Mouse (Mus musculus) myocyte (in vitro differentiated cells): ENCODE results near the gene Anpep. TPM values are rescaled to one million over a fixed set of nuclear protein-coding genes. Genes with fewer than 3 reads are reported as not detected.

Source experiments
- H3K27me3 ChIP-seq: one replicate; pipeline ENCODE4 v1.6.1; 2011; ENCODE audit not compliant: control insufficient read depth, insufficient read depth, insufficient read length
- H3K36me3 ChIP-seq: one replicate; pipeline ENCODE4 v1.6.1; 2011; ENCODE audit not compliant: control insufficient read depth, insufficient read depth
- H3K4me2 ChIP-seq: one replicate; pipeline ENCODE4 v1.6.1; 2011; ENCODE audit warnings: low read depth, control low read depth
- H3K4me3 ChIP-seq: one replicate; pipeline ENCODE4 v1.5.1; 2011; ENCODE audit warnings: mild to moderate bottlenecking, control low read depth, moderate library complexity
- H3K79me2 ChIP-seq: one replicate; pipeline ENCODE4 v1.6.1; 2011; ENCODE audit not compliant: control insufficient read depth, insufficient read depth
- H3ac ChIP-seq: one replicate; pipeline ENCODE4 v1.6.1; 2011; ENCODE audit not compliant: control insufficient read depth, insufficient read length
- CEBPB ChIP-seq: IDR thresholded peaks from 2 replicates; pipeline ENCODE4 v1.6.1; 2011; ENCODE audit warnings: mild to moderate bottlenecking, moderate library complexity; ENCODE audit not compliant: poor library complexity, insufficient read depth, severe bottlenecking
- E2F4 ChIP-seq: IDR thresholded peaks from one replicate; pipeline ENCODE4 v1.6.1; 2011; ENCODE audit warnings: mild to moderate bottlenecking, control low read depth, moderate library complexity; ENCODE audit not compliant: insufficient read depth
- MAX ChIP-seq: IDR thresholded peaks from one replicate; pipeline ENCODE4 v1.6.1; 2011; ENCODE audit warnings: low read depth, mild to moderate bottlenecking, control low read depth
- MYOD1 ChIP-seq, 3 experiments: IDR thresholded peaks; one replicate each; pipeline ENCODE4 v1.6.1; 2011; ENCODE audit warnings: control low read depth in 2 of 3, low read depth in 2 of 3, mild to moderate bottlenecking in 2 of 3, moderate library complexity in 1 of 3; ENCODE audit not compliant: insufficient read length in 2 of 3, control insufficient read depth in 1 of 3
- MYOG ChIP-seq, 3 experiments: IDR thresholded peaks; one replicate each; pipeline ENCODE4 v1.6.1; 2011; ENCODE audit warnings: control low read depth in 2 of 3, low read depth in 2 of 3, mild to moderate bottlenecking in 2 of 3; ENCODE audit not compliant: insufficient read length in 2 of 3, control insufficient read depth in 1 of 3, insufficient read depth in 1 of 3
- POLR2A ChIP-seq: IDR thresholded peaks from one replicate; pipeline ENCODE4 v1.6.1; 2011; ENCODE audit warnings: low read depth, mild to moderate bottlenecking, control low read depth, moderate library complexity; ENCODE audit not compliant: insufficient read length
- POLR2AphosphoS2 ChIP-seq: IDR thresholded peaks from one replicate; pipeline ENCODE4 v1.6.1; 2011; ENCODE audit warnings: low read depth, control low read depth; ENCODE audit not compliant: insufficient read length
- REST ChIP-seq: IDR thresholded peaks from one replicate; pipeline ENCODE4 v1.6.1; 2011; ENCODE audit warnings: mild to moderate bottlenecking, control low read depth, moderate library complexity; ENCODE audit not compliant: insufficient read depth, insufficient read length
- SRF ChIP-seq: IDR thresholded peaks from one replicate; pipeline ENCODE4 v1.6.1; 2011; ENCODE audit warnings: low read depth; ENCODE audit not compliant: control insufficient read depth, insufficient read length
- TCF12 ChIP-seq: IDR thresholded peaks from one replicate; pipeline ENCODE4 v1.6.1; 2011; ENCODE audit warnings: mild to moderate bottlenecking, control low read depth; ENCODE audit not compliant: poor library complexity, insufficient read depth, severe bottlenecking
- TCF3 ChIP-seq: IDR thresholded peaks from one replicate; pipeline ENCODE4 v1.6.1; 2011; ENCODE audit warnings: low read depth, control low read depth; ENCODE audit not compliant: insufficient read length
- USF1 ChIP-seq: IDR thresholded peaks from one replicate; pipeline ENCODE4 v1.6.1; 2011; ENCODE audit warnings: low read depth, mild to moderate bottlenecking, control low read depth, moderate library complexity
- polyA plus RNA-seq: library from polyadenylated mRNA; unstranded; fragments of >200 nt; fragmentation: generic; extraction: Trizol; gene quantifications from one replicate; pipeline ENCODE4 v1.2.1, GENCODE M21; 2012; ENCODE audit warnings: missing spikeins

The Anpep gene
- polyA plus RNA-seq, 1 experiment: 12.1 TPM

DNA sequence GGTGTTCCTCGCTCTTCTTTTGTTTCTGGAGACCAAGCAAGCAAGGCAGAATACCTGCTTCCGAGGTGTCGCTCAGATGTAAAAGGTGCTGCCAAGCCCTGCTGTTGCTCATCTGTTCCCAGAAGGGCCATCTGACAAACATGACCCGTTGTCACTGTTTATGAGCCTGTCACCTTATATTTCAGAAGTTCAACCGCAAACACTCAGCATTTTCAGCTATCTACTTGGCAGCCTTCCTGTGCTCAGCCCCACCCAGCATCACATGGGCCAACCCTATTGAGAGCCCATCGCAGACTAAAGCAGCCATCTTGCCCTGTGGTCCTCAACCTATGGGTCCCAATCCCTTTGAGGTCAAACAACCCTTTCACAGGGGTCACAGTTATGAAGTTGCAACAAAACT lies 39.9 kb upstream of the Anpep start:
- Histone ChIP-seq H3K27me3 (no peaks in the 10 kb centered on the region), H3K4me2 (no peak overlapping the region), H3K36me3 (peaks cover 11% of the 10 kb centered on the region), H3ac (no peak overlapping the region), H3K79me2 (no peaks in the 10 kb centered on the region), H3K4me3 (no peak overlapping the region)
- TF ChIP-seq E2F4 (no peak), SRF (no peak), POLR2A (no peak), REST (no peak), TCF12 (no peak), MYOD1 (IDR thresholded peaks at IDR 0.05; ENCODE audit: control insufficient read depth in 1 of 3, insufficient read length in 2 of 3, low read depth in 2 of 3) (no peak), MAX (no peak), USF1 (no peak), TCF3 (no peak), MYOG (IDR thresholded peaks at IDR 0.05; ENCODE audit: control insufficient read depth in 1 of 3, insufficient read depth in 1 of 3, insufficient read length in 2 of 3, low read depth in 2 of 3) (no peak), POLR2AphosphoS2 (no peak), CEBPB (no peak)

DNA sequence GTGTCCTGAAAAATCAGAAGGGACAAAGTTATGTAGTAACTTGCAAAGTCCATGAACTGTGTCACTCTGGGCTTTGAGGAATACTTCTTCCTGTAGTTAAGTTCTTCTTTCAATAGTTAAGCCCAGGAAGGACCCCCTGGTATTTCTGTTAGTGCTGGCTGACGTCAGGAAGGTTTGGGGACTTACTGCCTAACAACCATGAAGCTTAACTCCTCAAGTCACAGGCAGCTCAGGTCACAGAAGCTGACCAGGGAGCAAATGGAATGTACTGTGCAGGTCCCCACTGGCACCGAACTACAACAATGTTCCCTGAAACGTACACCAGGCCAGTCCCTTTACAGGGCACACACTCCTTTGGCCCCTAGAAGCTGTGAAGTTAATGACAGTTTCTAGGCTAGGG lies 34.4 kb upstream of the Anpep start:
- Histone ChIP-seq H3ac (no peak overlapping the region), H3K4me3 (no peak overlapping the region), H3K4me2 (no peak overlapping the region), H3K36me3 (peaks cover 11% of the 10 kb centered on the region), H3K27me3 (no peaks in the 10 kb centered on the region), H3K79me2 (no peaks in the 10 kb centered on the region)
- TF ChIP-seq REST: no peak
- TF ChIP-seq POLR2A: no peak
- TF ChIP-seq CEBPB: no peak
- TF ChIP-seq USF1: no peak
- TF ChIP-seq MAX: no peak
- TF ChIP-seq SRF: no peak
- no peak for TF ChIP-seq MYOG (IDR thresholded peaks at IDR 0.05; ENCODE audit: control insufficient read depth in 1 of 3, insufficient read depth in 1 of 3, insufficient read length in 2 of 3, low read depth in 2 of 3)
- no peak for TF ChIP-seq TCF12
- no peak for TF ChIP-seq E2F4
- TF ChIP-seq TCF3: no peak
- no peak for TF ChIP-seq MYOD1 (IDR thresholded peaks at IDR 0.05; ENCODE audit: control insufficient read depth in 1 of 3, insufficient read length in 2 of 3, low read depth in 2 of 3)
- no peak for TF ChIP-seq POLR2AphosphoS2

DNA sequence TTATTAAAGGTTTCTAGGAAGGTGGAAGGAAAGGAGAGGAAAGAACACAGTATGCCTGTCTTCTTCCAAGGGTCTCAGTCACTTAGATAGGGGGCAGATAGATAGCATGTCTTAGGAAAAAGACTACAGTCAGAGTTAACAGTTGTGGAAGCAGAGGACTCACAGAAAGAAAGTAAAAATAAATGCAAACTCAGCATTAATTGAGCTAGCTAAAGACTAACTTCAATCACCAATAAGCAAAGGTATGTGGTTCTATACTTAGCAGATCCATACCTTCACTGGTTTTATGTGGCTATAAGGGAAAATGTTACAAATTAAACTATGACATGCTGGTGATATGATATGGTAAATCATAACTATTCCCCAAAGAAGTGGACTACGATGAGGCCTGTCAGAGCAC lies 33.9 kb upstream of the Anpep start:
- no peak for TF ChIP-seq REST
- TF ChIP-seq TCF3: no peak
- no peak for TF ChIP-seq SRF
- TF ChIP-seq POLR2A: no peak
- TF ChIP-seq USF1: no peak
- no peak for TF ChIP-seq CEBPB
- no peak for TF ChIP-seq MAX
- TF ChIP-seq POLR2AphosphoS2: no peak
- no peak for TF ChIP-seq MYOG (IDR thresholded peaks at IDR 0.05; ENCODE audit: control insufficient read depth in 1 of 3, insufficient read depth in 1 of 3, insufficient read length in 2 of 3, low read depth in 2 of 3)
- no peak for TF ChIP-seq E2F4
- no peak for TF ChIP-seq MYOD1 (IDR thresholded peaks at IDR 0.05; ENCODE audit: control insufficient read depth in 1 of 3, insufficient read length in 2 of 3, low read depth in 2 of 3)
- no peak for TF ChIP-seq TCF12
- H3K4me2 ChIP-seq: no peak overlapping the region
- no peak overlapping the region for H3ac ChIP-seq
- H3K36me3 ChIP-seq: peaks cover 11% of the 10 kb centered on the region
- H3K27me3 ChIP-seq: no peaks in the 10 kb centered on the region
- no peaks in the 10 kb centered on the region for H3K79me2 ChIP-seq
- H3K4me3 ChIP-seq: no peak overlapping the region

DNA sequence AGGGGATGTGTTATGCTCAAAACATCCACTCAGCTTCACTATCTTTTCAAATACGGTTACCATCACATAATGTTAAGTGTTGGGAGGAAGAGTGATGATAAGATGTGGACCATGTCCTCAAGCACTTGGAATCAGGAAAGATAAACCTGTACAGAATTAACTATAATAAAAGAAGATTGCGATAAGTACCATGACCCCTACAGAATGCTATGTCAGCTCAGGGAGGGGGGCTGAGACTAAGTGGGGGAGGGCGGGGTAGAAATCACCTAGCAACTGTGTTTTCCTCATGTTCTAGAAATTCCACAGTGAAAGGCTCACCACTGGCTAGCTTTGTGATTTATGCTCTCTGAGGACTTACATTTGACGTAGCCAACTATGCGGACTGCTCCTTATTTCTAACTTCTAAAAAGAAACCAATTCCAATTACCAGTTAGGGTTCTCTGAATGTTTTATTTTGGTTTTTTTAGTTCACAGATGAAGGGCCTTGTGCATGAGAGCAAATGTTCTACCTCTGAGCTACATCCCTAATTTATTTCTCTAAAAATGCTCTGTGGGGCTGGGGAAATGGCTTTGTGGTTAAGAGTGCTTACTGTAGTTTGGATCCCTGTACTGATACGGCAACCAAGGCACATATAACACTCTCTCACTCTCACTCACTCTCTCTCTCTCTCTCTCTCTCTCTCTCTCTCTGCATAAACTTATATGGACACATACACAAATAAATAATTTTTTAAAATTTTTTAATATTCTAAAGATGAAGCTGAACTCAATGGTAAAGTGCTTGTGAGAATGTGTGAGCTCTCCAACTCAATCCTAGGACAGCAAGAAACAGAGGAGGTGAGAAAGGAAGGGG lies 31.9 kb upstream of the Anpep start:
- TF ChIP-seq POLR2AphosphoS2: no peak
- TF ChIP-seq REST: no peak
- no peak for TF ChIP-seq MYOG (IDR thresholded peaks at IDR 0.05; ENCODE audit: control insufficient read depth in 1 of 3, insufficient read depth in 1 of 3, insufficient read length in 2 of 3, low read depth in 2 of 3)
- no peak for TF ChIP-seq MYOD1 (IDR thresholded peaks at IDR 0.05; ENCODE audit: control insufficient read depth in 1 of 3, insufficient read length in 2 of 3, low read depth in 2 of 3)
- TF ChIP-seq SRF: no peak
- TF ChIP-seq USF1: no peak
- no peak for TF ChIP-seq E2F4
- TF ChIP-seq CEBPB: no peak
- H3ac ChIP-seq: no peak overlapping the region
- H3K36me3 ChIP-seq: peaks cover 11% of the 10 kb centered on the region

More for the DNA sequence above, 31.9 kb upstream of the Anpep start:
- Histone ChIP-seq H3K4me2 (no peak overlapping the region), H3K4me3 (no peak overlapping the region), H3K79me2 (no peaks in the 10 kb centered on the region), H3K27me3 (no peaks in the 10 kb centered on the region)
